Mouse (Mus musculus) cerebellum, postnatal 25 days (tissue): ENCODE measurements around the gene Tnxb.
"Not testable (repeated sequence)": the region's sequence is repeated elsewhere in the genome, so short reads cannot be mapped to it uniquely, and the experiment has no call there.

ENCODE experiments used
- DNase-seq, 2 experiments: peaks; one replicate each; pipeline ENCODE4 v3.0.0; 2021; ENCODE audit warnings: mixed read lengths in 2 of 2

Gene Tnxb

DNA sequence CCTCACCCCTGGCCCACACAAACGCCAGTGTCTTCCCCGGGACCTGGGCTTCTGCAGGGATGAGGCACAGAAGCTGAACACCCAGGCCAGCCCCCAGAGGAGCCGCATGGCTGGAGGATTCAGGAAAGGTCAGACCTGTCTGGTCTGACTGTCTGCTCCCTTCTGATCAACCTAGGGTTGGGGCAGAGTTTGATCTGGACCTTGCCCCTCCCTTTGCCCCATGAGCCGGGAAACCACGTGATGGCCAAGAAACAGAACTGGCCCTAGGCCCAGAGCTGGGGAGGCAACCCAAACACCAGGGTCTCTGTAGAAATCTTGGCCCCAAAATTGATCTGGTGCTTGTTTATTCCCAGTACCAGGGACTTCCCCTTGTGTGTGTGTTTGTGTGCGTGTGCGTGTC is 73.4 kb downstream of the Tnxb start, which contains the start of gene C4b:
Gene C4b, minus strand, starts transcription at position 164 of the 400 bp plus-strand sequence.
- DNase-seq = no peak

DNA sequence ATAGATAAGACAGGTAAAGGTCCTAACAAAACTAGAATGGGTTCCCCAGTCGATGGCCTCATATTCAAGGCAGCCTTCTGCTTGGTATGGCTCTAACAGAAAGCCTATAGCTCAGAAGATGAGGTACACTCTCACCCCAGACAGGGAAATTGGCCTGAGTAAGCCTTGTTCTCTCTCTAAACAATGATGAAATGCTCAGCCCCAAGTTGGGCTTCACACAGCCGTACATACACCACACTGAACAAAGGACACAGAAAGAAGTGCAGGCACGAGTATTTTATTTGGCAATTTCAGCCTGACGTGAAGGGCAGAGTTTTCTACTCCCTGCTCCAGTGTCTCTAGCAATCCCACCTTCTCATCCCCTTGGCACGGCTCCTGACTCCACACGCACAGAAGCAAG is 73.9 kb downstream of the Tnxb start:
- DNase-seq = no peak

DNA sequence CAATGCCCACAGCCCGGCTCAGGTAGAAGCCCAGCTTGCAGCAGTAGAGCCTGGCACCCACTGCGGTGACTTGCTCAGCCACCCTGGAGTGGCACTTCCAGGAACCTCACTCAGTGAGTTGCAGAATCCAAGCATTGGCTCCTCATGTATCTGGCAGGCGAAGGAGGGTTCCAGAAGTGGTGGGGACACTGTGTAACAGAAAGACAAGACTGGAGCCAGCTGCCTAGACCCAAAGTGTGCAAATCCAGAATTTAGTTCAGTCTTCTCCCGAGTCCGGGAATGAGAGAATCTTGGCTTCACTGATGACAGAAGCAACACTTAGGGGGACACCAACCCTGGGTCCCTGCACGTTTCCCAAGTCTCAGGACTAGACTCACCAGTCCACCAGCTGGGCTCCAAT is 74.3 kb downstream of the Tnxb start:
- not testable (repeated sequence) for DNase-seq

DNA sequence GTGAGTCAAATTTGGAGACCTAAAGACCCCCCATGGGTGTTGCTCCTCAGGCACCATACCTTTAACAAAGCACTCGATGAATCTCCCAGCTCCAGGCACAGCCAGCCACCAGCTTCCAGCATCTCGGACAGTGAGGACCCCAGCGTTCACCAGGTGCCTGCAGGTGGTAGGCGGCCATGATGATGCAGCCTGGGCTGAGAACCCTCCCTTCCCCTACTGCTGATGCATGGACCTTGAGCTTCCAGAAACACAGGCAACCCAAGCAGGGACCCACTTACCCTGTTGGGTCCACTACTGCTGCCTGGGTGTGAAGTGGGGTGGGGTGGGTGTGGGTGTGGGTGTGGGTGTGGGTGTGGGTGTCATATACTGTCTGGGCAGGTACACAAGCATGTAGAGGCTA is 74.8 kb downstream of the Tnxb start:
- DNase-seq = not testable (repeated sequence)

DNA sequence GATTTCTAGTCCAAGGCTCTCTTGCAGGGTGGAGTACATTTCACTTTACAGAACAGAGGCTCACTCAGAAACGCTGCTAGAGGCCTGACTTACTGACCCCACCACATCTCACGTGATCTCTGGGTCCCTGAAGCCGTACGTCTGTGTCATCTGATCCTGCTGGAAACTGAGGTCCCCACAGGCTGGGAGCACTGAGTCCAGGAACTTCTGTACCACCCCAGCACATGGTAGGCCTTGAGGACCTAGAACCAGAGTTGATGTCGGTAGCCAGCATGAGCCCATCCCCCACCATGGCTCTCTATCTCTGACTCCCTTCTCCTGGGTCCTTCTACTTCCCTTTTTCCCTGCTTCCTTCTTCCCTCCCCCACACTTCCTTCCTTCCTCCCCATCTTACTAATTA is 76.2 kb downstream of the Tnxb start:
- no peak for DNase-seq

DNA sequence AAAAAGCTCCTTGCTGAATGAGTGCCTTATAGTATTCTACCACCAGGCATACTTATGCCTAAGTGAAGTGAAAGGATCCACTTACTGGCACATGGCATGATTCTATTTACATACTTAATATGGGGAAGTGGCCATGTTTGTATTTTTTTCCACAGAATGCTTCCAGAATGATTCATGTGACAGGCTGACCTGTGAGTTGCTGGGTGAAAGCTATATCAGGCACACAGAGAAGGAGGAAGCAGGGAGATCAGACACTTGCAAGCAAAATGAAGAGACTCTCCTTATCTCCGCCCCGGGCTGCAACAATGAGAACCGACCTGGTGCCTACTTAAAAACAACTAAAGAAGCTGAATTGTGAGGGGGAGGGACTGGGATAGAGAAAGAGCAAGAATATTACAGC is 91.1 kb downstream of the Tnxb start:
- no peak for DNase-seq
